Mouse (Mus musculus) adrenal gland, postnatal 10 days (tissue): ENCODE measurements around the gene Hist1h2bb. TPM values are rescaled to one million over a fixed set of nuclear protein-coding genes. Genes with fewer than 3 reads are reported as not detected.

Experiments
- DNase-seq: peaks from one replicate; pipeline ENCODE4 v3.0.0; 2021; ENCODE audit warnings: mixed read lengths
- total RNA-seq, 2 experiments: library from RNA; stranded (reverse); gene quantifications; 2 replicates each; pipeline ENCODE4 v1.2.3; 2021

Hist1h2bb gene
- total RNA-seq, 2 experiments from 2014 or later = 173 to 206 TPM

GRCm38 (mm10) chr13:23749563-23750121, 3.1 kb downstream of the Hist1h2bb start:
- DNase-seq = no peak

GRCm38 (mm10) chr13:23750839-23751477, 4.4 kb downstream of the Hist1h2bb start, which contains the start of gene Hist1h2ab:
Gene Hist1h2ab, plus strand, starts transcription at chr13:23751126.
- DNase-seq = peak; percentile 61

- DNase-seq = no peak
Measured at GRCm38 (mm10) chr13:23751478-23751956, 5.0 kb downstream of the Hist1h2bb start.

GRCm38 (mm10) chr13:23752067-23752741, 5.7 kb downstream of the Hist1h2bb start, which contains the start of gene Hist1h3b:
Gene Hist1h3b, plus strand, starts transcription at chr13:23752267.
- DNase-seq = peak; percentile 93

GRCm38 (mm10) chr13:23752742-23753172, 6.2 kb downstream of the Hist1h2bb start:
- no peak for DNase-seq

- no peak for DNase-seq
Measured at GRCm38 (mm10) chr13:23753314-23754078, 7.0 kb downstream of the Hist1h2bb start.

GRCm38 (mm10) chr13:23755000-23755399, 8.5 kb downstream of the Hist1h2bb start:
- DNase-seq = no peak

GRCm38 (mm10) chr13:23756790-23757189, 10.3 kb downstream of the Hist1h2bb start, which contains the start of gene Hist1h4b:
Gene Hist1h4b, plus strand, starts transcription at chr13:23757013.
- peak; percentile 91 for DNase-seq

GRCm38 (mm10) chr13:23757211-23757773, 10.8 kb downstream of the Hist1h2bb start:
- no peak for DNase-seq

- DNase-seq = no peak
Measured at GRCm38 (mm10) chr13:23757921-23758320, 11.4 kb downstream of the Hist1h2bb start.

- no peak for DNase-seq
Measured at GRCm38 (mm10) chr13:23759251-23759771, 12.8 kb downstream of the Hist1h2bb start.

GRCm38 (mm10) chr13:23759916-23760239, 13.3 kb downstream of the Hist1h2bb start:
- no peak for DNase-seq

- no peak for DNase-seq
Measured at GRCm38 (mm10) chr13:23760240-23760971, 13.9 kb downstream of the Hist1h2bb start.

GRCm38 (mm10) chr13:23760972-23761864, 14.7 kb downstream of the Hist1h2bb start, which contains the start of gene Hist1h4a:
Gene Hist1h4a, minus strand, starts transcription at chr13:23761230.
- DNase-seq = peak; percentile 98

- DNase-seq = peak; percentile 82
Measured at GRCm38 (mm10) chr13:23761871-23762821, 15.6 kb downstream of the Hist1h2bb start, which contains the start of gene Hist1h3a. Gene Hist1h3a, minus strand, starts transcription at chr13:23762386.

GRCm38 (mm10) chr13:23763242-23763585, 16.7 kb downstream of the Hist1h2bb start:
- no peak for DNase-seq

- peak; percentile 88 for DNase-seq
Measured at GRCm38 (mm10) chr13:23763586-23764323, 17.2 kb downstream of the Hist1h2bb start, which contains the start of gene Hist1h1a. Gene Hist1h1a, plus strand, starts transcription at chr13:23763666.
